Mouse (Mus musculus): ENCODE measurements around the gene Zbtb37. TPM values are rescaled to one million over a fixed set of nuclear protein-coding genes. Genes with fewer than 3 reads are reported as not detected.

Zbtb37 gene
- polyA plus RNA-seq, 1 experiment from 2014 or later = 1.9 TPM

- peak; percentile 25; the same call in 1 of the 2 replicates for ATAC-seq (ENCODE audit: low read depth)
- H3K27me3 ChIP-seq (ENCODE audit: control insufficient read depth, insufficient read depth, low read depth, low read length) = no peaks in the 10 kb centered on the region
- no peak within 1 kb of the TSS for H3K27ac ChIP-seq (ENCODE audit: low read length)
- no peaks in the 10 kb centered on the region for H3K36me3 ChIP-seq (ENCODE audit: control insufficient read depth, insufficient read depth)
- WGBS (ENCODE audit: insufficient replicate concordance) = 69% methylated on average over 4 of the region's 4 CpGs
- no peak within 1 kb of the TSS for H3K9ac ChIP-seq (ENCODE audit: low read depth, low read length)
- no peak within 1 kb of the TSS for H3K4me3 ChIP-seq (ENCODE audit: low read depth, low read length)
- no peak within 1 kb of the TSS for H3K4me2 ChIP-seq (ENCODE audit: low read depth, low read length)
- H3K4me1 ChIP-seq (ENCODE audit: control insufficient read depth, low read depth, low read length) = no peaks in the 10 kb centered on the region
- H3K9me3 ChIP-seq (replicated peaks; ENCODE audit: control insufficient read depth, low read length) = no peaks in the 10 kb centered on the region
These were observed 56.4 kb downstream of the Zbtb37 start, which contains the start of gene Serpinc1 for GRCm38 (mm10) chr1:160978071-160978735. Gene Serpinc1, plus strand, starts transcription at chr1:160978585.

- Histone ChIP-seq H3K4me2 (ENCODE audit: low read depth, low read length) (no peak overlapping the region), H3K27me3 (ENCODE audit: control insufficient read depth, insufficient read depth, low read depth, low read length) (no peaks in the 10 kb centered on the region), H3K27ac (ENCODE audit: low read length) (no peak overlapping the region), H3K4me1 (ENCODE audit: control insufficient read depth, low read depth, low read length) (no peaks in the 10 kb centered on the region), H3K4me3 (ENCODE audit: low read depth, low read length) (no peak overlapping the region), H3K9ac (ENCODE audit: low read depth, low read length) (no peak overlapping the region), H3K9me3 (replicated peaks; ENCODE audit: control insufficient read depth, low read length) (no peaks in the 10 kb centered on the region), H3K36me3 (ENCODE audit: control insufficient read depth, insufficient read depth) (peaks cover 36% of the 10 kb centered on the region)
- WGBS (ENCODE audit: insufficient replicate concordance) = 77% methylated on average over 5 of the region's 5 CpGs
- no peak for ATAC-seq (ENCODE audit: low read depth)
These were observed 66.0 kb downstream of the Zbtb37 start for GRCm38 (mm10) chr1:160968643-160969042.

GRCm38 (mm10) chr1:160967268-160967667, 67.4 kb downstream of the Zbtb37 start:
- Histone ChIP-seq H3K27ac (ENCODE audit: low read length) (no peak overlapping the region), H3K36me3 (ENCODE audit: control insufficient read depth, insufficient read depth) (peaks cover 43% of the 10 kb centered on the region), H3K4me2 (ENCODE audit: low read depth, low read length) (no peak overlapping the region), H3K27me3 (ENCODE audit: control insufficient read depth, insufficient read depth, low read depth, low read length) (no peaks in the 10 kb centered on the region), H3K4me3 (ENCODE audit: low read depth, low read length) (no peak overlapping the region), H3K4me1 (ENCODE audit: control insufficient read depth, low read depth, low read length) (no peaks in the 10 kb centered on the region), H3K9ac (ENCODE audit: low read depth, low read length) (no peak overlapping the region), H3K9me3 (replicated peaks; ENCODE audit: control insufficient read depth, low read length) (no peaks in the 10 kb centered on the region)
- ATAC-seq (ENCODE audit: low read depth) = no peak
- WGBS (ENCODE audit: insufficient replicate concordance) = 83% methylated on average over 1 of the region's 1 CpGs

GRCm38 (mm10) chr1:160963199-160963598, 71.5 kb downstream of the Zbtb37 start:
- no peak overlapping the region for H3K4me3 ChIP-seq (ENCODE audit: low read depth, low read length)
- H3K27me3 ChIP-seq (ENCODE audit: control insufficient read depth, insufficient read depth, low read depth, low read length) = no peaks in the 10 kb centered on the region
- H3K9ac ChIP-seq (ENCODE audit: low read depth, low read length) = no peak overlapping the region
- H3K4me1 ChIP-seq (ENCODE audit: control insufficient read depth, low read depth, low read length) = no peaks in the 10 kb centered on the region
- WGBS (ENCODE audit: insufficient replicate concordance) = 64% methylated on average over 7 of the region's 7 CpGs
- H3K9me3 ChIP-seq (replicated peaks; ENCODE audit: control insufficient read depth, low read length) = no peaks in the 10 kb centered on the region
- no peak overlapping the region for H3K4me2 ChIP-seq (ENCODE audit: low read depth, low read length)
- H3K27ac ChIP-seq (ENCODE audit: low read length) = no peak overlapping the region
- H3K36me3 ChIP-seq (ENCODE audit: control insufficient read depth, insufficient read depth) = peaks cover 49% of the 10 kb centered on the region
- ATAC-seq (ENCODE audit: low read depth) = no peak

Other genes starting within 250 kb of the Zbtb37 start
- gene Rabgap1l, start 241.6 kb downstream of the Zbtb37 start, polyA plus RNA-seq (2015; fragmentation: Nextera tagmentation; extraction: Ambion mirVana) = 27.6 and 28.9 TPM in 2 replicates
- 3.4 TPM in 2 replicates for gene Rc3h1, start 128.4 kb downstream of the Zbtb37 start, polyA plus RNA-seq (2015; fragmentation: Nextera tagmentation; extraction: Ambion mirVana)
- 1,260 and 1,401 TPM in 2 replicates for gene Serpinc1, start 56.3 kb downstream of the Zbtb37 start, polyA plus RNA-seq (2015; fragmentation: Nextera tagmentation; extraction: Ambion mirVana)
- 25.6 and 26.5 TPM in 2 replicates for gene Dars2, start 35.8 kb upstream of the Zbtb37 start, polyA plus RNA-seq (2015; fragmentation: Nextera tagmentation; extraction: Ambion mirVana)
- gene Cenpl, start 35.9 kb upstream of the Zbtb37 start, polyA plus RNA-seq (2015; fragmentation: Nextera tagmentation; extraction: Ambion mirVana) = 37.1 and 38.6 TPM in 2 replicates
- 5.2 and 5.6 TPM in 2 replicates for gene Klhl20, start 96.7 kb upstream of the Zbtb37 start, polyA plus RNA-seq (2015; fragmentation: Nextera tagmentation; extraction: Ambion mirVana)
- not detected in 2 replicates for gene Ankrd45, start 107.8 kb upstream of the Zbtb37 start, polyA plus RNA-seq (2015; fragmentation: Nextera tagmentation; extraction: Ambion mirVana)
- not detected in 2 replicates for gene Tex50, start 124.5 kb upstream of the Zbtb37 start, polyA plus RNA-seq (2015; fragmentation: Nextera tagmentation; extraction: Ambion mirVana)
- 383 and 398 TPM in 2 replicates for gene Prdx6, start 216.4 kb upstream of the Zbtb37 start, polyA plus RNA-seq (2015; fragmentation: Nextera tagmentation; extraction: Ambion mirVana)